Mouse (Mus musculus): ENCODE results near the gene Neb. TPM values are rescaled to one million over a fixed set of nuclear protein-coding genes. Genes with fewer than 3 reads are reported as not detected.
"Not testable (repeated sequence)": the region's sequence is repeated elsewhere in the genome, so short reads cannot be mapped to it uniquely, and the experiment has no call there.

The Neb gene
- polyA plus RNA-seq, 1 experiment from 2014 or later: 3.3 TPM

DNA sequence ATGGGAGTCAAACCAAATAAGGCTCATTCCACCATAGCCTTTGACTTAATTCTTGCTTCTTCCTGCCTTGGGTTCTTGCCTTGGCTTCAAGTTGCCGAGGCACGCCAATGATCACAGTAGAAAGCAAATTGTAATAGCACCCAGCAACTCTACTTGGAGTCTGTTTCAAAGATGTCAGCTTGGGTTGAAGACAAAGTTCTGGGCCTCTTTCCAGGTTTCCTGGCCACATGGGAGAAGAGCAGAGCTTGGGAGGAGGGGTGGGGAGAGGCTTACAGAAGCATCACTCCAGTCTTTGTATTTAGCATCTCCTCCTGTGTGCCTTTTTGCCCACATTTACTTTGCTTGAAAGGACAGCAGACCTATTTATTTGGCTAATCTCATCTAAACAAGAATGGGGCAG is 244.9 kb downstream of the Neb start:
- Histone ChIP-seq H3K27me3 (no peaks in the 10 kb centered on the region), H3K4me1 (no peaks in the 10 kb centered on the region), H3K9ac (no peak overlapping the region), H3K4me3 (no peak overlapping the region), H3K27ac (no peak overlapping the region), H3K4me2 (replicated peaks) (no peak overlapping the region), H3K9me3 (replicated peaks) (no peaks in the 10 kb centered on the region), H3K36me3 (peaks cover 12% of the 10 kb centered on the region)
- 97% methylated on average over 2 of the region's 2 CpGs for whole genome bisulfite sequencing
- no peak for ATAC-seq (ENCODE audit: low FRiP score)

DNA sequence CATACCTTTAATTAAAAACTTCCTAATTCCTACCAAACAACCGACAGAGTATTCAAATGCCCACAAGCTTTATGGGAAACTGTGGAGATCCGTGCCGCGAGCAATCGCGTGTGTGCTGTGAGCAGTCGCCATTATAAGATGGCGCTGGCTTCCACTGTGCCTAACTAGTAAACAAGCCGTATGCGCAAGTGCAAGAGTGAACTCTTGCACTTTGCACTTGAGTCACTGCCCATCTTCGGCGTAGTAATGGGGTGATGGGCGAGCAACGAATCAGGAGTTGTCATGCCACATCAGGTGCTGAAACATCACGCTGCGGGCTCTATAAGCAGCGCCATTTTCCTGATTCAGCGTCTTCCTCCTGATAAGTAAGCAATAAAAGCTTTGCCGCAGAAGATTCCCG is 246.9 kb downstream of the Neb start:
- H3K4me3 ChIP-seq; H3K4me2 ChIP-seq (replicated peaks); ATAC-seq (ENCODE audit: low FRiP score); H3K9me3 ChIP-seq (replicated peaks); H3K4me1 ChIP-seq; H3K9ac ChIP-seq; H3K27ac ChIP-seq; H3K27me3 ChIP-seq: not testable (repeated sequence)
- H3K36me3 ChIP-seq: peaks cover 13% of the 10 kb centered on the region
- 97% methylated on average over 20 of the region's 20 CpGs for WGBS

DNA sequence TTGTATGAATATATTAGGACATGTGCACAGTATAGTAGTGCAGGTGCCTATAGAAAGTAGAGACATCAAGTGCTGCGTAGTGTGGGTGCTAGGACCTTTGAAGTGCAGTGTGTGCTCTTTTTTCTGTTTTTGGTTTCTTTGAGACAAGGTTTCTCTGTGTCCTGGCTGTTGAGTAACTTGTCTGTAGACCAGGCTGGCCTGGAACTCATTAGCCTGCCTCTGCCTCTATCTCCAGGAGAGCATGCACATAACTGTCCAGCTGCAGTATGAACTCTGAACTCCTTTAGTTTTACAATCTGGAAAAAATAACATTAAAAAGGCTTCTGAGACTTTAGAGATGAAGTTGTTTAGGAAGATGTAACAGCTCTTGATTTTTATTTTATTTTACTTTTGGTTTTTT is 264.2 kb downstream of the Neb start:
- Histone ChIP-seq H3K4me2 (replicated peaks) (no peak overlapping the region), H3K9me3 (replicated peaks) (no peaks in the 10 kb centered on the region), H3K27ac (no peak overlapping the region), H3K4me3 (no peak overlapping the region), H3K36me3 (peaks cover 72% of the 10 kb centered on the region), H3K27me3 (no peaks in the 10 kb centered on the region), H3K4me1 (no peaks in the 10 kb centered on the region), H3K9ac (no peak overlapping the region)
- 89% methylated on average over 1 of the region's 1 CpGs for WGBS
- no peak for ATAC-seq (ENCODE audit: low FRiP score)

Small RNA genes lying within 50 kb of the gene (microRNA-seq; reads per million reads assigned to microRNA genes)
- gene Gm22095: not detected

Other genes starting within 250 kb of the Neb start
- 65.9 and 69.2 TPM in 2 replicates for gene Arl5a, start 46.4 kb upstream of the Neb start, polyA plus RNA-seq (2016; fragmentation: Nextera tagmentation; extraction: Ambion mirVana)